Comparison of ENCODE assay signal across 22 mouse cellular contexts in the genomic region with DNA sequence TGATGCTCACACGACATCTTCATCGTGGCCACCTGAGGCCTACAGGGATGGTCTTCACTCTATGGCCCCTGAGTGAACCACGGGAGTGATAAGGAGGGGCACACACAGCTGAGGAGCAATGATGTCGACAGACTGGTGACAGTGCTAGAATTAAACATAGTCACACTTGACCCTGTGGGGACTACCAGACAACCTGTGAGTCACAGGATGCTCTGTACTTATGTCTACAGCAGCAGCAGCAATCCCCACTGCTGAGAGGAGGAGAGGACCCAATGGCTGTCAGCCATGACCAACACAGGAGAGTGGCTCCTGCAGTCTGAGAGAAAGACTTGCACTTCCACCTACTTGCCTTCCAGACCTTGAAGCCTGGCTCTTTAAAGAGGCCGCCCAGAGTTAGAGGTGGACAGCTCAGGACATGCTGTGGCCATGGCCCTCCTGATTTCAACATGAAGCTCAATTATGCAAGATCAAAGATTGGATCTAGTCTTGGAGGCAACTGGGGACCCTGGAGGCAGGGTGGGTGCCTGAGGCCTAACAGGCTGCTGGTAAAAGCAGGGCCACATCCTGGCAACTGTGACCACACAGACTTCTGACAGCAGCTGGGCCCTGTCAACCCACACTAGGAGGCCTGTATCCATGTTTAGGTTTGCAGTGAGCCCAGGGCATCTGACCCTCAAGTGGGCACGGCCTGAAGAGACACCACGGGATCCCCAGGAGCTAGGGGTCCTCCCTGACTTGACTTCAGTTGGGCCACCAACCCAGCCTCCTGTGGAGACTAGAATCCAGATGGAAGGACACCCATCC. TPM values are rescaled to one million over a fixed set of nuclear protein-coding genes. Genes with fewer than 3 reads are reported as not detected.
A peak's percentile ranks its signal among the peaks of the same experiment; 100 is the strongest.
DNase-seq lines count a peak whose midpoint lies in the region; ATAC-seq and TF ChIP-seq lines count a peak whose summit lies in the region.
"Had no signal": no experiment of that assay in that cellular context is flagged by ENCODE, and none has a peak within 500 bp of the region (broad histone marks: within the 10 kb centered on the region; RNA-seq: fewer than 3 reads in every experiment).

No protein-coding gene starts in this region.

- no peaks in the 10 kb centered on the region for H3K27me3 ChIP-seq in heart, embryonic 11.5 days (ENCODE audit: control insufficient read depth, insufficient read depth, low read length)
- no peaks in the 10 kb centered on the region for H3K27me3 ChIP-seq in C2C12 (ENCODE audit: control insufficient read depth, insufficient read depth, insufficient read length)
- H3K27me3 ChIP-seq in megakaryocyte, embryonic 14.5 days (replicated peaks) = peaks cover 15% of the 10 kb centered on the region
- H3K27me3 ChIP-seq: midbrain, embryonic 13.5 days had no signal

- no peak for TF ChIP-seq CTCF in C2C12 (IDR thresholded peaks at IDR 0.05; ENCODE audit: control insufficient read depth, insufficient read depth, insufficient read length)

- ATAC-seq in heart, embryonic 11.5 days (replicated peaks; ENCODE audit: insufficient number of reproducible peaks, low FRiP score, low TSS enrichment) = no peak
- ATAC-seq: forebrain, embryonic 16.5 days; midbrain, embryonic 13.5 days had no signal

- no peaks in the 10 kb centered on the region for H3K79me2 ChIP-seq in C2C12 (ENCODE audit: control insufficient read depth, insufficient read depth)

- peaks cover 34% of the 10 kb centered on the region for H3K4me1 ChIP-seq in heart, embryonic 11.5 days (ENCODE audit: control insufficient read depth, insufficient read depth, low read length)
- H3K4me1 ChIP-seq in megakaryocyte, embryonic 14.5 days = peaks cover 48% of the 10 kb centered on the region

- peak overlapping the region; percentile 30 for H3K27ac ChIP-seq in heart, embryonic 11.5 days (ENCODE audit: low read depth, low read length)
- H3K27ac ChIP-seq: gastrocnemius, adult 2 months; hindbrain, embryonic 13.5 days; midbrain, embryonic 13.5 days had no signal

- H3K4me3 ChIP-seq in heart, embryonic 11.5 days (ENCODE audit: low read depth, low read length) = no peak overlapping the region
- no peak overlapping the region for H3K4me3 ChIP-seq in C2C12 (ENCODE audit: insufficient read depth, poor library complexity, severe bottlenecking)
- H3K4me3 ChIP-seq in megakaryocyte, embryonic 14.5 days (replicated peaks) = peak overlapping the region; percentile 7
- H3K4me3 ChIP-seq: erythroblast, embryonic 14.5 days; gastrocnemius, adult 2 months; hindbrain, embryonic 13.5 days; midbrain, embryonic 13.5 days had no signal

- H3K4me2 ChIP-seq in heart, embryonic 11.5 days = no peak overlapping the region
- H3K4me2 ChIP-seq: hindbrain, embryonic 13.5 days; midbrain, embryonic 13.5 days had no signal

- H3K36me3 ChIP-seq in heart, embryonic 11.5 days (ENCODE audit: control insufficient read depth, insufficient read depth, low read length) = no peaks in the 10 kb centered on the region
- H3K36me3 ChIP-seq in C2C12 (ENCODE audit: control insufficient read depth, insufficient read depth) = no peaks in the 10 kb centered on the region
- H3K36me3 ChIP-seq in megakaryocyte, embryonic 14.5 days (replicated peaks; ENCODE audit: low read length) = no peaks in the 10 kb centered on the region
- H3K36me3 ChIP-seq: hindbrain, embryonic 13.5 days; midbrain, embryonic 13.5 days had no signal

- no peak overlapping the region for H3ac ChIP-seq in C2C12 (ENCODE audit: control insufficient read depth, insufficient read length, low read depth)

- 50% methylated on average over 7 of the region's 7 CpGs for WGBS in heart, embryonic 11.5 days (ENCODE audit: insufficient replicate concordance)

- no peaks in the 10 kb centered on the region for H3K9me3 ChIP-seq in heart, embryonic 11.5 days (replicated peaks; ENCODE audit: control insufficient read depth, low read length)
- no peaks in the 10 kb centered on the region; the same call in 1 of the 2 replicates for H3K9me3 ChIP-seq in megakaryocyte, embryonic 14.5 days
- H3K9me3 ChIP-seq: hindbrain, embryonic 13.5 days; midbrain, embryonic 13.5 days had no signal

- DNase-seq in heart, adult 18-20 months = no peak
- DNase-seq in kidney, postnatal 10 days = peak; percentile 13
- no peak for DNase-seq in kidney, postnatal 36 days
- DNase-seq in layer of hippocampus, adult 18-20 months (ENCODE audit: low spot score in 2 of 2) = no peak
- DNase-seq: cerebellum, postnatal 10 days; gastrocnemius, adult 2 months; kidney, adult 9 months; layer of hippocampus, adult 9-11 months; right cerebral cortex, postnatal 14 days; thymus, postnatal 4 days had no signal

- no peaks in the 10 kb centered on the region for H3K79me3 ChIP-seq in C2C12 (ENCODE audit: low read depth)

- H3K9ac ChIP-seq in heart, embryonic 11.5 days (ENCODE audit: low read depth, low read length) = peak overlapping the region; percentile 49; the same call in 1 of the 2 replicates
- H3K9ac ChIP-seq: hindbrain, embryonic 13.5 days; midbrain, embryonic 13.5 days had no signal

TF ChIP-seq in C2C12, 6 proteins besides CTCF, POLR2A, EP300 and RAD21:
- peak; percentile 9 for TF ChIP-seq MYOD1 (IDR thresholded peaks at IDR 0.05; ENCODE audit: control insufficient read depth, insufficient read length, low read depth)
- no peak for TF ChIP-seq FOSL1 (IDR thresholded peaks at IDR 0.05; ENCODE audit: insufficient read depth, low read length, poor library complexity, severe bottlenecking)
- no peak for TF ChIP-seq CEBPB (IDR thresholded peaks at IDR 0.05; ENCODE audit: low read depth)
- TF ChIP-seq USF1 (IDR thresholded peaks at IDR 0.05; ENCODE audit: low read depth) = no peak
- TF ChIP-seq MYOG (IDR thresholded peaks at IDR 0.05; ENCODE audit: control insufficient read depth, extremely low read depth, insufficient read length) = no peak
- no peak for TF ChIP-seq MAX (IDR thresholded peaks at IDR 0.05)

RNA-seq across cellular contexts. Expression of gene Lama5, which starts 7.6 kb away (rescaled TPM):
- polyA plus RNA-seq in heart, embryonic 11.5 days (2014; fragmentation: Nextera tagmentation; extraction: Ambion mirVana) = 24.0 and 27.5 TPM in 2 replicates
- total RNA-seq in heart, adult 18-20 months (2021) = 10 to 100 TPM; 72.2 to 78.5 TPM
- 47.4 TPM for polyA plus RNA-seq in C2C12 (2012; fragmentation: generic; extraction: Trizol)
- 0.23 and 3.4 TPM in 2 replicates for polyA plus RNA-seq in megakaryocyte, embryonic 14.5 days (2012; ENCODE audit: insufficient read depth, low replicate concordance)
- 1 to 10 TPM; 6.6 to 7.2 TPM for total RNA-seq in layer of hippocampus, adult 18-20 months (2021)

RNA-seq across cellular contexts. Expression of gene Rps21, which starts 23.9 kb away (rescaled TPM):
- polyA plus RNA-seq in heart, embryonic 11.5 days (2014; fragmentation: Nextera tagmentation; extraction: Ambion mirVana) = 347 and 390 TPM in 2 replicates
- total RNA-seq in heart, adult 18-20 months (2021) = 100 to 1,000 TPM; 561 to 600 TPM
- 5,244 TPM for polyA plus RNA-seq in C2C12 (2012; fragmentation: generic; extraction: Trizol)
- polyA plus RNA-seq in megakaryocyte, embryonic 14.5 days (2012; ENCODE audit: insufficient read depth, low replicate concordance) = 99.7 and 1,213 TPM in 2 replicates
- total RNA-seq in layer of hippocampus, adult 18-20 months (2021) = 100 to 1,000 TPM; 772 to 807 TPM

RNA-seq across cellular contexts. Expression of gene Cables2, which starts 40.0 kb away (rescaled TPM):
- 11.8 TPM in 2 replicates for polyA plus RNA-seq in heart, embryonic 11.5 days (2014; fragmentation: Nextera tagmentation; extraction: Ambion mirVana)
- total RNA-seq in heart, adult 18-20 months (2021) = 10 to 100 TPM; 10.9 TPM
- polyA plus RNA-seq in C2C12 (2012; fragmentation: generic; extraction: Trizol) = 7.9 TPM
- polyA plus RNA-seq in megakaryocyte, embryonic 14.5 days (2012; ENCODE audit: insufficient read depth, low replicate concordance) = 8.4 and 46.3 TPM in 2 replicates
- 10 to 100 TPM; 31.6 to 35.5 TPM for total RNA-seq in layer of hippocampus, adult 18-20 months (2021)

RNA-seq across cellular contexts. Expression of gene Rbbp8nl, which starts 56.4 kb away (rescaled TPM):
- polyA plus RNA-seq in heart, embryonic 11.5 days (2014; fragmentation: Nextera tagmentation; extraction: Ambion mirVana) = 0.10 TPM in 1 of 2 replicates, not detected in the other
- not detected for total RNA-seq in heart, adult 18-20 months (2021)
- polyA plus RNA-seq in C2C12 (2012; fragmentation: generic; extraction: Trizol) = not detected
- polyA plus RNA-seq in megakaryocyte, embryonic 14.5 days (2012; ENCODE audit: insufficient read depth, low replicate concordance) = 0.96 TPM in 1 of 2 replicates, not detected in the other
- total RNA-seq in layer of hippocampus, adult 18-20 months (2021) = not detected
- total RNA-seq: adrenal gland, postnatal 4 days; gastrocnemius, adult 2 months; left cerebral cortex, postnatal 10 days; MEL had no signal
- polyA plus RNA-seq: erythroblast, embryonic 14.5 days; forebrain, embryonic 16.5 days; hindbrain, embryonic 13.5 days; liver, embryonic 16.5 days; midbrain, embryonic 13.5 days; testis, adult 2 months had no signal
